In genomic region chr9:59552610-59553009, GRCm38 (mm10) we compare ENCODE assay signal across 24 mouse cellular contexts. TPM values are rescaled to one million over a fixed set of nuclear protein-coding genes. Genes with fewer than 3 reads are reported as not detected.
DNase-seq lines count a peak whose midpoint lies in the region; ATAC-seq and TF ChIP-seq lines count a peak whose summit lies in the region.
"Had no signal": no experiment of that assay in that cellular context is flagged by ENCODE, and none has a peak within 500 bp of the region (broad histone marks: within the 10 kb centered on the region; RNA-seq: fewer than 3 reads in every experiment).

No protein-coding gene starts in this region.

- H3K36me3 ChIP-seq in heart, embryonic 13.5 days, result peaks cover 52% of the 10 kb centered on the region
- peaks cover 3% of the 10 kb centered on the region for H3K36me3 ChIP-seq in heart, adult 2 months (ENCODE audit: control insufficient read depth, insufficient read depth, low read length)
- H3K36me3 ChIP-seq: G1E had no signal

- intact Hi-C loops in heart, adult 2 months (cut with DNase I), result loop anchor here (5.0 kb wide), 1 partner anchor 65 kb away; the partner anchor contains the start of gene Arih1

- no peak for TF ChIP-seq CTCF in heart, adult 2 months (IDR thresholded peaks at IDR 0.05)
- TF ChIP-seq CTCF in layer of hippocampus, adult 2 months (conservative IDR thresholded peaks at IDR 0.05), result no peak

- 88% methylated on average over 5 of the region's 5 CpGs for WGBS in heart, embryonic 13.5 days
- WGBS in heart, adult 2 months, result 96% methylated on average over 5 of the region's 5 CpGs

- ATAC-seq in heart, embryonic 13.5 days (ENCODE audit: extremely low read depth, insufficient number of reproducible peaks, low FRiP score, low TSS enrichment), result no peak
- ATAC-seq: activated CD4-positive, CD25-positive, alpha-beta regulatory T cell, adult 4 months; CD4-positive, CD25-positive, alpha-beta regulatory T cell, adult 4 months; Patski had no signal

- peaks cover 18% of the 10 kb centered on the region for H3K4me1 ChIP-seq in heart, embryonic 13.5 days
- H3K4me1 ChIP-seq in heart, adult 2 months (ENCODE audit: control insufficient read depth, insufficient read depth, low read length), result peaks cover 13% of the 10 kb centered on the region

- no peak overlapping the region for H3K4me3 ChIP-seq in heart, embryonic 13.5 days
- no peak overlapping the region for H3K4me3 ChIP-seq in heart, adult 2 months
- no peak overlapping the region for H3K4me3 ChIP-seq in layer of hippocampus, adult 2 months

- no peak for TF ChIP-seq EP300 in heart, adult 2 months (IDR thresholded peaks at IDR 0.05; ENCODE audit: insufficient read depth, low read depth, low read length)

- TF ChIP-seq POLR2A in heart, adult 2 months (IDR thresholded peaks at IDR 0.05; ENCODE audit: insufficient read depth, low read depth, low read length), result no peak

- H3K27me3 ChIP-seq in heart, embryonic 13.5 days (replicated peaks), result no peaks in the 10 kb centered on the region
- no peaks in the 10 kb centered on the region for H3K27me3 ChIP-seq in heart, adult 2 months (ENCODE audit: control insufficient read depth, insufficient read depth, low read length)
- H3K27me3 ChIP-seq: CH12.LX, Patski had no signal

- H3K27ac ChIP-seq in heart, embryonic 13.5 days (replicated peaks), result peak overlapping the region; percentile 45; the same call in 1 of the 2 replicates
- no peak overlapping the region for H3K27ac ChIP-seq in heart, adult 2 months
- peak overlapping the region; percentile 56; the same call in 1 of the 2 replicates for H3K27ac ChIP-seq in layer of hippocampus, adult 2 months

- no peaks in the 10 kb centered on the region for H3K9me3 ChIP-seq in heart, embryonic 13.5 days
- H3K9me3 ChIP-seq: G1E had no signal

- no peak for DNase-seq in heart, adult 2 months
- DNase-seq in layer of hippocampus, adult 18-20 months (ENCODE audit: low spot score in 2 of 2), result peak; percentile 43 to 63
- DNase-seq in layer of hippocampus, postnatal 25 days (ENCODE audit: extremely low spot score in 1 of 2, low spot score in 1 of 2), result no peak
- peak; percentile 36 to 52 for DNase-seq in layer of hippocampus, adult 2 months (ENCODE audit: low spot score in 2 of 2)
- no peak for DNase-seq in layer of hippocampus, postnatal 10 days (ENCODE audit: low spot score in 2 of 2)
- peak; percentile 48 for DNase-seq in layer of hippocampus, adult 9-11 months
- DNase-seq in layer of hippocampus, adult 9-10 months (ENCODE audit: low spot score), result no peak
- DNase-seq: adrenal gland, adult 2 months; adrenal gland, adult 8-10 months; adrenal gland, postnatal 10 days; adrenal gland, postnatal 14 days; adrenal gland, postnatal 25 days; adrenal gland, postnatal 36 days; B cell, adult 2 months; cerebellum, adult 11 months; cerebellum, adult 11-12 months had no signal

- no peak overlapping the region for H3K4me2 ChIP-seq in heart, embryonic 13.5 days

- H3K79me2 ChIP-seq in heart, adult 2 months (replicated peaks; ENCODE audit: control insufficient read depth, insufficient read depth, low read length), result 0 out of 2 replicates have a peak, but pooled peaks cover 1% of the 10 kb centered on the region

- H3K9ac ChIP-seq in heart, embryonic 13.5 days, result no peak overlapping the region
- no peak overlapping the region for H3K9ac ChIP-seq in heart, adult 2 months (ENCODE audit: low read depth, low read length)

RNA-seq across cellular contexts. Expression of gene Tmem202, which starts 13.0 kb away (rescaled TPM):
- polyA plus RNA-seq in heart, embryonic 13.5 days (2015; fragmentation: Nextera tagmentation; extraction: Ambion mirVana), result 0.32 and 0.36 TPM in 2 replicates
- total RNA-seq in heart, adult 2 months (2021), result under 1 TPM; 0.37 to 0.84 TPM
- polyA plus RNA-seq in heart, adult 2 months (2012; rRNA removed), result 0.16 and 0.29 TPM in 2 replicates
- total RNA-seq in layer of hippocampus, adult 18-20 months (2021), result 1 to 10 TPM; 3.0 to 3.6 TPM
- total RNA-seq in layer of hippocampus, postnatal 25 days (2021), result 1 to 10 TPM; 2.0 to 2.1 TPM
- 1 to 10 TPM; 2.4 to 2.8 TPM for total RNA-seq in layer of hippocampus, adult 2 months (2021)
- 1 to 10 TPM; 1.6 to 1.7 TPM for total RNA-seq in layer of hippocampus, postnatal 10 days (2021)
- total RNA-seq: ES-E14, G1E had no signal
- polyA plus RNA-seq: activated CD4-positive, CD25-positive, alpha-beta regulatory T cell, adult 4 months; G1E had no signal

RNA-seq across cellular contexts. Expression of gene Hexa, which starts 13.3 kb away (rescaled TPM):
- 74.6 and 77.5 TPM in 2 replicates for polyA plus RNA-seq in heart, embryonic 13.5 days (2015; fragmentation: Nextera tagmentation; extraction: Ambion mirVana)
- 10 to 100 TPM; 46.9 to 51.7 TPM for total RNA-seq in heart, adult 2 months (2021)
- 50.6 and 64.4 TPM in 2 replicates for polyA plus RNA-seq in heart, adult 2 months (2012; rRNA removed)
- 10 to 100 TPM; 54.7 to 62.1 TPM for total RNA-seq in layer of hippocampus, adult 18-20 months (2021)
- 10 to 100 TPM; 45.8 to 52.7 TPM for total RNA-seq in layer of hippocampus, postnatal 25 days (2021)
- total RNA-seq in layer of hippocampus, adult 2 months (2021), result 10 to 100 TPM; 47.8 to 51.0 TPM
- 10 to 100 TPM; 30.4 to 34.8 TPM for total RNA-seq in layer of hippocampus, postnatal 10 days (2021)

RNA-seq across cellular contexts. Expression of gene Celf6, which starts 25.1 kb away (rescaled TPM):
- polyA plus RNA-seq in heart, embryonic 13.5 days (2015; fragmentation: Nextera tagmentation; extraction: Ambion mirVana), result 0.11 and 0.23 TPM in 2 replicates
- total RNA-seq in heart, adult 2 months (2021), result not detected
- polyA plus RNA-seq in heart, adult 2 months (2012; rRNA removed), result 0.18 TPM in 1 of 2 replicates, not detected in the other
- 10 to 100 TPM; 29.7 to 33.2 TPM for total RNA-seq in layer of hippocampus, adult 18-20 months (2021)
- total RNA-seq in layer of hippocampus, postnatal 25 days (2021), result 10 to 100 TPM; 23.7 to 25.6 TPM
- 10 to 100 TPM; 25.2 to 30.4 TPM for total RNA-seq in layer of hippocampus, adult 2 months (2021)
- total RNA-seq in layer of hippocampus, postnatal 10 days (2021), result 10 to 100 TPM; 36.2 to 36.4 TPM
- total RNA-seq: CH12.LX, G1E, MEL had no signal
- polyA plus RNA-seq: activated CD4-positive, CD25-positive, alpha-beta regulatory T cell, adult 4 months; CD4-positive, CD25-positive, alpha-beta regulatory T cell, adult 4 months; G1E; Patski had no signal

Comparison
In these comparisons a context has a peak if more than half of its experiments do, and no peak if none do; other contexts are left out.
1. DNase-seq: peak in layer of hippocampus, adult 18-20 months (2 of 2), layer of hippocampus, adult 2 months (2 of 2) and layer of hippocampus, adult 9-11 months (single experiment); none in heart, adult 2 months (0 of 2), layer of hippocampus, postnatal 25 days (0 of 2), layer of hippocampus, postnatal 10 days (0 of 2) and layer of hippocampus, adult 9-10 months (single experiment).
2. RNA of gene Celf6, which starts 25.1 kb away (total RNA-seq): 36.2 to 36.4 TPM in layer of hippocampus, postnatal 10 days, 29.7 to 33.2 TPM in layer of hippocampus, adult 18-20 months, 25.2 to 30.4 TPM in layer of hippocampus, adult 2 months and 23.7 to 25.6 TPM in layer of hippocampus, postnatal 25 days; not detected in heart, adult 2 months; every median in the first group is over 10 times any median in the second.